Mouse (Mus musculus): Measurements from ENCODE around the gene Slc22a16. TPM values are rescaled to one million over a fixed set of nuclear protein-coding genes. Genes with fewer than 3 reads are reported as not detected.

Gene Slc22a16
- total RNA-seq, 4 experiments from 2014 or later, result not detected

GRCm38 (mm10) chr10:40604706-40605394 lies 34.7 kb downstream of the Slc22a16 start:
- no peak for DNase-seq (ENCODE audit: low spot score in 2 of 2)

GRCm38 (mm10) chr10:40617973-40618372 lies 47.8 kb downstream of the Slc22a16 start:
- no peak for DNase-seq (ENCODE audit: low spot score in 2 of 2)

GRCm38 (mm10) chr10:40619760-40620159 lies 49.6 kb downstream of the Slc22a16 start:
- no peak for DNase-seq (ENCODE audit: low spot score in 2 of 2)

- DNase-seq (ENCODE audit: low spot score in 2 of 2), result peak in 1 of 2 experiments; percentile 44
Observed at GRCm38 (mm10) chr10:40629140-40629539, 59.0 kb downstream of the Slc22a16 start.

- peak; percentile 43 to 71 for DNase-seq (ENCODE audit: low spot score in 2 of 2)
Observed at GRCm38 (mm10) chr10:40629656-40630311, 59.6 kb downstream of the Slc22a16 start, which contains the start of gene Ddo. Ddo (plus strand) TSS chr10:40630011.

- no peak for DNase-seq (ENCODE audit: low spot score in 2 of 2)
Observed at GRCm38 (mm10) chr10:40630457-40630856, 60.3 kb downstream of the Slc22a16 start.

- DNase-seq (ENCODE audit: low spot score in 2 of 2), result no peak
Observed at GRCm38 (mm10) chr10:40630961-40631360, 60.8 kb downstream of the Slc22a16 start.

- DNase-seq (ENCODE audit: low spot score in 2 of 2), result no peak
Observed at GRCm38 (mm10) chr10:40632087-40632486, 62.0 kb downstream of the Slc22a16 start.

GRCm38 (mm10) chr10:40637331-40637730 lies 67.2 kb downstream of the Slc22a16 start:
- DNase-seq (ENCODE audit: low spot score in 2 of 2), result no peak

- peak; percentile 85 to 88 for DNase-seq (ENCODE audit: low spot score in 2 of 2)
Observed at GRCm38 (mm10) chr10:40638276-40638675, 68.1 kb downstream of the Slc22a16 start.

GRCm38 (mm10) chr10:40638823-40639819 lies 69.0 kb downstream of the Slc22a16 start:
- DNase-seq (ENCODE audit: low spot score in 2 of 2), result peak; percentile 52 to 54

- DNase-seq (ENCODE audit: low spot score in 2 of 2), result no peak
Observed at GRCm38 (mm10) chr10:40640406-40640805, 70.3 kb downstream of the Slc22a16 start.

- DNase-seq (ENCODE audit: low spot score in 2 of 2), result no peak
Observed at GRCm38 (mm10) chr10:40641901-40642300, 71.8 kb downstream of the Slc22a16 start.

- DNase-seq (ENCODE audit: low spot score in 2 of 2), result no peak
Observed at GRCm38 (mm10) chr10:40643126-40643525, 73.0 kb downstream of the Slc22a16 start.

- no peak for DNase-seq (ENCODE audit: low spot score in 2 of 2)
Observed at GRCm38 (mm10) chr10:40644456-40644855, 74.3 kb downstream of the Slc22a16 start.

GRCm38 (mm10) chr10:40645346-40645745 lies 75.2 kb downstream of the Slc22a16 start:
- no peak for DNase-seq (ENCODE audit: low spot score in 2 of 2)

- DNase-seq (ENCODE audit: low spot score in 2 of 2), result no peak
Observed at GRCm38 (mm10) chr10:40648776-40649175, 78.6 kb downstream of the Slc22a16 start.

GRCm38 (mm10) chr10:40649634-40650033 lies 79.5 kb downstream of the Slc22a16 start:
- DNase-seq (ENCODE audit: low spot score in 2 of 2), result no peak

GRCm38 (mm10) chr10:40651676-40652075 lies 81.5 kb downstream of the Slc22a16 start:
- no peak for DNase-seq (ENCODE audit: low spot score in 2 of 2)

All from layer of hippocampus, adult 8-10 months (tissue).